Mouse (Mus musculus) kidney, embryonic 15.5 days (tissue): ENCODE data around the gene Gpr68. TPM values are rescaled to one million over a fixed set of nuclear protein-coding genes. Genes with fewer than 3 reads are reported as not detected.

Experiments used
- ATAC-seq: fragments of 200-750 bp; cut with Nextera tagmentation; replicated peaks from 2 replicates; pipeline ENCODE4 v1.8.0; 2017; ENCODE audit warnings: moderate TSS enrichment; ENCODE audit not compliant: low FRiP score
- H3K27ac ChIP-seq: fragments of 300-500 bp; sonication (generic); 2 replicates; pipeline ENCODE4 v1.5.1; 2015; ENCODE audit warnings: mild to moderate bottlenecking, inconsistent platforms
- H3K27me3 ChIP-seq: fragments of 300-500 bp; sonication (generic); 2 replicates; pipeline ENCODE4 v1.6.1; 2015; ENCODE audit warnings: inconsistent platforms
- H3K36me3 ChIP-seq: fragments of 300-500 bp; sonication (generic); 2 replicates; pipeline ENCODE4 v1.6.1; 2015; ENCODE audit warnings: inconsistent platforms
- H3K4me1 ChIP-seq: fragments of 300-500 bp; sonication (generic); 2 replicates; pipeline ENCODE4 v1.6.1; 2015; ENCODE audit warnings: inconsistent platforms
- H3K4me2 ChIP-seq: fragments of 300-500 bp; sonication (generic); 2 replicates; pipeline ENCODE4 v1.6.1; 2015; ENCODE audit warnings: moderate library complexity, mild to moderate bottlenecking, inconsistent platforms
- H3K4me3 ChIP-seq: fragments of 300-500 bp; sonication (generic); replicated peaks from 2 replicates; pipeline ENCODE4 v1.5.1; 2015; ENCODE audit warnings: mild to moderate bottlenecking, inconsistent platforms
- H3K9ac ChIP-seq: fragments of 300-500 bp; sonication (generic); 2 replicates; pipeline ENCODE4 v1.6.1; 2015; ENCODE audit warnings: mild to moderate bottlenecking, inconsistent platforms
- H3K9me3 ChIP-seq: fragments of 300-500 bp; sonication (generic); replicated peaks from 2 replicates; pipeline ENCODE4 v1.6.1; 2016; ENCODE audit warnings: inconsistent platforms
- WGBS: fragments of 180-500 bp; shearing (Covaris S2); methylation state at CpG from one replicate; pipeline ENCODE4 v1.1.7; 2015; ENCODE audit warnings: mixed read lengths; 5-methylcytosine and 5-hydroxymethylcytosine counted together
- polyA plus RNA-seq: library from polyadenylated mRNA; unstranded; fragments of >200 nt; fragmentation: Nextera tagmentation; extraction: Ambion mirVana; gene quantifications from 2 replicates; pipeline ENCODE4 v1.2.1, GENCODE M21; 2015

The Gpr68 gene
- polyA plus RNA-seq, 1 experiment from 2014 or later = 0.51 TPM

- H3K4me1 ChIP-seq = peaks cover 11% of the 10 kb centered on the region
- 21% methylated on average over 10 of the region's 10 CpGs for WGBS
- no peak overlapping the region for H3K27ac ChIP-seq
- peak overlapping the region; percentile 53 for H3K4me3 ChIP-seq
- peak overlapping the region; percentile 93 for H3K4me2 ChIP-seq
- no peaks in the 10 kb centered on the region for H3K9me3 ChIP-seq
- H3K27me3 ChIP-seq = peaks cover 19% of the 10 kb centered on the region
- peaks cover 16% of the 10 kb centered on the region for H3K36me3 ChIP-seq
- ATAC-seq = no peak
- peak overlapping the region; percentile 59; the same call in 1 of the 2 replicates for H3K9ac ChIP-seq
These were observed 468 bp upstream of the Gpr68 start for GRCm38 (mm10) chr12:100908298-100909034.

- 83% methylated on average over 5 of the region's 5 CpGs for WGBS
- H3K36me3 ChIP-seq = peaks cover under 1% of the 10 kb centered on the region; the same call in 1 of the 2 replicates
- H3K4me2 ChIP-seq = no peak overlapping the region
- H3K4me1 ChIP-seq = peaks cover 11% of the 10 kb centered on the region
- ATAC-seq = no peak
- H3K4me3 ChIP-seq = no peak overlapping the region
- H3K9ac ChIP-seq = no peak overlapping the region
- H3K9me3 ChIP-seq = no peaks in the 10 kb centered on the region
- H3K27me3 ChIP-seq = peaks cover 23% of the 10 kb centered on the region
- H3K27ac ChIP-seq = no peak overlapping the region
These were observed 1.1 kb downstream of the Gpr68 start for GRCm38 (mm10) chr12:100906861-100907260.

GRCm38 (mm10) chr12:100903761-100904160, 4.2 kb downstream of the Gpr68 start:
- peaks cover 53% of the 10 kb centered on the region for H3K27me3 ChIP-seq
- H3K4me2 ChIP-seq = no peak overlapping the region
- H3K4me1 ChIP-seq = peaks cover 18% of the 10 kb centered on the region
- no peak for ATAC-seq
- H3K9ac ChIP-seq = no peak overlapping the region
- no peaks in the 10 kb centered on the region for H3K36me3 ChIP-seq
- H3K4me3 ChIP-seq = no peak overlapping the region
- WGBS = 84% methylated on average over 9 of the region's 9 CpGs
- H3K27ac ChIP-seq = no peak overlapping the region
- H3K9me3 ChIP-seq = no peaks in the 10 kb centered on the region

GRCm38 (mm10) chr12:100901386-100901785, 6.6 kb downstream of the Gpr68 start:
- Histone ChIP-seq H3K9ac (no peak overlapping the region), H3K4me2 (no peak overlapping the region), H3K4me1 (peaks cover 16% of the 10 kb centered on the region), H3K27ac (no peak overlapping the region), H3K27me3 (peaks cover 60% of the 10 kb centered on the region), H3K4me3 (no peak overlapping the region), H3K36me3 (no peaks in the 10 kb centered on the region), H3K9me3 (no peaks in the 10 kb centered on the region)
- 72% methylated on average over 6 of the region's 6 CpGs for WGBS
- ATAC-seq = no peak

- Histone ChIP-seq H3K36me3 (no peaks in the 10 kb centered on the region), H3K4me1 (peaks cover 16% of the 10 kb centered on the region), H3K27me3 (peaks cover 63% of the 10 kb centered on the region), H3K27ac (no peak overlapping the region), H3K4me3 (no peak overlapping the region), H3K9ac (no peak overlapping the region), H3K9me3 (no peaks in the 10 kb centered on the region), H3K4me2 (no peak overlapping the region)
- no peak for ATAC-seq
- WGBS = 78% methylated on average over 6 of the region's 6 CpGs
These were observed 7.1 kb downstream of the Gpr68 start for GRCm38 (mm10) chr12:100900901-100901300.

GRCm38 (mm10) chr12:100899111-100899640, 8.8 kb downstream of the Gpr68 start:
- H3K27ac ChIP-seq = no peak overlapping the region
- H3K4me1 ChIP-seq = peaks cover 16% of the 10 kb centered on the region
- H3K9ac ChIP-seq = no peak overlapping the region
- H3K27me3 ChIP-seq = peaks cover 68% of the 10 kb centered on the region
- ATAC-seq = peak; percentile 57
- H3K4me2 ChIP-seq = peak overlapping the region; percentile 64
- H3K36me3 ChIP-seq = no peaks in the 10 kb centered on the region
- WGBS = under 1% methylated on average over 30 of the region's 30 CpGs
- peak overlapping the region; percentile 38 for H3K4me3 ChIP-seq
- H3K9me3 ChIP-seq = no peaks in the 10 kb centered on the region

GRCm38 (mm10) chr12:100897736-100898650, 10.0 kb downstream of the Gpr68 start:
- peaks cover 16% of the 10 kb centered on the region for H3K4me1 ChIP-seq
- no peak overlapping the region for H3K4me3 ChIP-seq
- peak overlapping the region; percentile 64 for H3K4me2 ChIP-seq
- no peak overlapping the region for H3K27ac ChIP-seq
- no peak for ATAC-seq
- no peaks in the 10 kb centered on the region for H3K9me3 ChIP-seq
- H3K27me3 ChIP-seq = peaks cover 67% of the 10 kb centered on the region
- WGBS = 27% methylated on average over 12 of the region's 12 CpGs
- no peak overlapping the region for H3K9ac ChIP-seq
- no peaks in the 10 kb centered on the region for H3K36me3 ChIP-seq

- Histone ChIP-seq H3K9me3 (no peaks in the 10 kb centered on the region), H3K36me3 (no peaks in the 10 kb centered on the region), H3K27ac (no peak overlapping the region), H3K4me1 (peaks cover 16% of the 10 kb centered on the region), H3K9ac (no peak overlapping the region), H3K4me3 (no peak overlapping the region), H3K27me3 (peaks cover 62% of the 10 kb centered on the region), H3K4me2 (no peak overlapping the region)
- no peak for ATAC-seq
- WGBS = 14% methylated on average over 3 of the region's 3 CpGs
These were observed 11.3 kb downstream of the Gpr68 start for GRCm38 (mm10) chr12:100896661-100897060.

GRCm38 (mm10) chr12:100895504-100895903, 12.5 kb downstream of the Gpr68 start:
- Histone ChIP-seq H3K27ac (no peak overlapping the region), H3K4me1 (peaks cover 16% of the 10 kb centered on the region), H3K9ac (no peak overlapping the region), H3K4me3 (no peak overlapping the region), H3K27me3 (peaks cover 50% of the 10 kb centered on the region), H3K36me3 (no peaks in the 10 kb centered on the region), H3K4me2 (no peak overlapping the region), H3K9me3 (no peaks in the 10 kb centered on the region)
- WGBS = 9% methylated on average over 2 of the region's 2 CpGs
- ATAC-seq = 0 out of 2 replicates have a peak, but pooled peaks have one; percentile 28

GRCm38 (mm10) chr12:100890548-100890947, 17.4 kb downstream of the Gpr68 start:
- WGBS = 73% methylated on average over 3 of the region's 3 CpGs
- Histone ChIP-seq H3K36me3 (no peaks in the 10 kb centered on the region), H3K9ac (no peak overlapping the region), H3K27me3 (peaks cover 4% of the 10 kb centered on the region; the same call in 1 of the 2 replicates), H3K4me1 (peaks cover 8% of the 10 kb centered on the region; the same call in 1 of the 2 replicates), H3K27ac (no peak overlapping the region), H3K9me3 (no peaks in the 10 kb centered on the region), H3K4me2 (no peak overlapping the region), H3K4me3 (no peak overlapping the region)
- no peak for ATAC-seq

- H3K27ac ChIP-seq = peak overlapping the region; percentile 70
- H3K4me1 ChIP-seq = peaks cover 8% of the 10 kb centered on the region; the same call in 1 of the 2 replicates
- 0 out of 2 replicates have a peak, but pooled peaks cover 3% of the 10 kb centered on the region for H3K27me3 ChIP-seq
- H3K4me3 ChIP-seq = no peak overlapping the region
- no peaks in the 10 kb centered on the region for H3K9me3 ChIP-seq
- H3K4me2 ChIP-seq = peak overlapping the region; percentile 44
- H3K36me3 ChIP-seq = no peaks in the 10 kb centered on the region
- 14% methylated on average over 12 of the region's 12 CpGs for WGBS
- H3K9ac ChIP-seq = 0 out of 2 replicates have a peak overlapping the region, but pooled peaks have one; percentile 7
- ATAC-seq = peak; percentile 80
These were observed 20.2 kb downstream of the Gpr68 start for GRCm38 (mm10) chr12:100887801-100888258.
